Mouse (Mus musculus): Measurements from ENCODE around the gene Usp34. TPM values are rescaled to one million over a fixed set of nuclear protein-coding genes. Genes with fewer than 3 reads are reported as not detected.
"Not testable (repeated sequence)": the region's sequence is repeated elsewhere in the genome, so short reads cannot be mapped to it uniquely, and the experiment has no call there.

The Usp34 gene
- polyA plus RNA-seq, 1 experiment from 2014 or later, result 46.2 TPM

DNA sequence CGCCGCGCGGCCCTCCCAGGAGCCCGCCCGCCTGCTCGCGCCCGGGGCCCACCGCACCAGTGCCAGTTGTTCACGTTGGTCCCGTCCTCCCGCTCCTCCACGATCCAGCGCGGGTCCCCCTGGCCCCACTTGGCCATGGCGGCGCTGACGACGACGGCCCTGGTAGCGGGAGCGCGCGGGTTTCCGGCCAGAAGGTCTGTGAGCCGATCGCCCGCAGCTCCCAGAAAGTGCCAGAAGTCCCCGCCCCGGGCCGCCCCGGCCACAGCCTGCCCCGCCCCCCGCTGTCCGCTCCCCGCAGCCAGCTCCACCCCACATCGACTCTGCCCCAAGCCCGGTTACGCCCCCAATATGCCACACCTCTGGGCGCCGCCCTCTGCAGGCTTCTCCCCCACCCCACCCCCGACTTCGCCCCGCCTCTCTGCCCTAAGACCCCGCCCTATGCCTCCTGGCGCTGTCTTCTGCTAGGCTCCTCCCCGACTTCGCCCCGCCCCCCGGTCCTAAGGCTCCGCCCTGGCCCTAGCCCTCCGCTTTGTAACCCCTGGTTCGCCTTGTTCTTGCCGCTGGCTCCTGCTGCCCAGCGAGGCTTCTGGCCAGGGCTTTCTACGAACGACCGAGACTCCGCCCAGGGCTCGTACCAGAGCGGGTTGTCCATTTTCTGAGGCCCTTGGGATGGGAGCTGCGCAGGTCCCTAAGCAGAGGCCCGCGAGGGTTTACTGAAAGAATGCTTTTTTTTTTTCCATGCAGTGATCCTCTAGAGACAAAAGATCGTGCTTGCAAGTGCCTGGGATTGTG, 191.2 kb downstream of the Usp34 start, which contains the start of gene Ahsa2:
Gene Ahsa2, minus strand, starts transcription at position 313 of the 792 bp plus-strand sequence.
- under 1% methylated on average over 56 of the region's 66 CpGs for WGBS
- peak; percentile 94 for ATAC-seq (ENCODE audit: insufficient number of reproducible peaks, insufficient read depth, low FRiP score, low read depth)
- no peaks in the 10 kb centered on the region for H3K27me3 ChIP-seq (ENCODE audit: control insufficient read depth, insufficient read depth, low read length)
- H3K36me3 ChIP-seq (ENCODE audit: control insufficient read depth, insufficient read depth, low read length), result peaks cover 22% of the 10 kb centered on the region
- H3K9me3 ChIP-seq (ENCODE audit: control insufficient read depth, low read depth, low read length), result no peaks in the 10 kb centered on the region
- H3K9ac ChIP-seq (replicated peaks; ENCODE audit: low read depth, low read length), result peak within 1 kb of the TSS; percentile 90
- H3K4me1 ChIP-seq (ENCODE audit: control insufficient read depth, insufficient read depth, low read length), result peaks cover 16% of the 10 kb centered on the region
- H3K4me3 ChIP-seq (ENCODE audit: low read depth, low read length), result peak within 1 kb of the TSS; percentile 80
- peak within 1 kb of the TSS; percentile 61 for H3K4me2 ChIP-seq (replicated peaks; ENCODE audit: low read depth, low read length)
- peak within 1 kb of the TSS; percentile 92 for H3K27ac ChIP-seq (ENCODE audit: low read length)

DNA sequence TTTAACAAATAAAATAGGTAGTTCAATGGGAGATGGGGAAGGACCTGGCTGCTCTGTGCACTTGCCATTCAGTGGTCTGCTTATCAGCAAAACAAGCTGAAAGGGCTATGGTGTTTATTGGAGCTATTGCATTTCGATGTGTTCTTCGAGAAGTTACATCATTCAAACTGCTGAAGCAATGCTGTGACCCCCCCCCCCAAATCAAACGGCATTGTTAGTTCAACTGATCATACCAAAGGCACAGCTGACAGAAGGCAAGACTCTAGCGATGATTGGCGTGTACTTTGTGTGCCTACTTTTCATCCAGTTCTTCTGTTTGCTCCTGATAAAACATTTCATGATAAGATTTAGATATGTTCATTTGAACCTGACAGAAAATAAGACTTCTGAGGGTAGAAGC, 191.9 kb downstream of the Usp34 start:
- Histone ChIP-seq H3K4me2 (replicated peaks; ENCODE audit: low read depth, low read length) (peak overlapping the region; percentile 61), H3K9me3 (ENCODE audit: control insufficient read depth, low read depth, low read length) (no peaks in the 10 kb centered on the region), H3K27me3 (ENCODE audit: control insufficient read depth, insufficient read depth, low read length) (no peaks in the 10 kb centered on the region), H3K4me1 (ENCODE audit: control insufficient read depth, insufficient read depth, low read length) (peaks cover 16% of the 10 kb centered on the region), H3K4me3 (ENCODE audit: low read depth, low read length) (peak overlapping the region; percentile 32), H3K9ac (replicated peaks; ENCODE audit: low read depth, low read length) (no peak overlapping the region), H3K27ac (ENCODE audit: low read length) (peak overlapping the region; percentile 66), H3K36me3 (ENCODE audit: control insufficient read depth, insufficient read depth, low read length) (peaks cover 15% of the 10 kb centered on the region)
- WGBS, result 39% methylated on average over 5 of the region's 5 CpGs
- no peak for ATAC-seq (ENCODE audit: insufficient number of reproducible peaks, insufficient read depth, low FRiP score, low read depth)

DNA sequence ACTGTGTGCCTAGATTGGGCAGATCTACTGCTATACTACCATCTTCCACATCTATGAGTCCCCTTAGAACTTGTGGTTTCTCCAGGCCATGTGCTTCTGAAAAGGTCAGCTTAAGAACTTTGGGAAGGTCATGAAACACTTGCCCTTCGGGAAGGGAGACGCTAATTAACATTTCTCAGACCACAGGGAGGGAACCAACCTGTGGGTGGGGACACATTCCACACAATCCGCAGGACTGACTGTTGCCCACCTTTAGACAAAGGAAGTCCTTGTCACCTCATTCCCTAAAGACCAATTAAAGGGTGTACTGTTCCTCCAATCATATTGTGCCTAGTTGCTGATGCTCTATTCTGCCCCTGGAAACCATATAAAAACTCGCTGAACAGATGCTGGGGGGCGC, 198.1 kb downstream of the Usp34 start:
- 80% methylated on average over 5 of the region's 5 CpGs for WGBS
- ATAC-seq (ENCODE audit: insufficient number of reproducible peaks, insufficient read depth, low FRiP score, low read depth), result not testable (repeated sequence)

DNA sequence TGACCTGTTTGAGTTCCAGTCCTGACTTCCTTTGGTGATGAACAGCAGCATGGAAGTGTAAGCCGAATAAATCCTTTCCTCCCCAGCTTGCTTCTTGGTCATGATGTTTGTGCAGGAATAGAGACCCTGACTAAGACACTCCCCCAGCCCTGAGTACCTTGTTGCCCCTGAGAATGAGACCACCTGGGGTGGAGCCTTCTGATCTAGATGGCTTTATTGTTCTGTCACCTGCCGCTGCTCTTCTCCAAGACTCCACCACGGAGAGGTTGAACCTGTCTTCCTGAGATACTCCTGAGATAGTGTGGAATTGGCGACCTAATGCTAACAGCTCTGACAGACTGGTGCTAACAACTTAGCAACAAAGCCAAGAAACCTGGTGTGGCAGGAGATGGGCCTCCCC, 208.1 kb downstream of the Usp34 start:
- not testable (repeated sequence) for H3K4me2 ChIP-seq (replicated peaks; ENCODE audit: low read depth, low read length); ATAC-seq (ENCODE audit: insufficient number of reproducible peaks, insufficient read depth, low FRiP score, low read depth); H3K4me3 ChIP-seq (ENCODE audit: low read depth, low read length); H3K36me3 ChIP-seq (ENCODE audit: control insufficient read depth, insufficient read depth, low read length); H3K27ac ChIP-seq (ENCODE audit: low read length); H3K27me3 ChIP-seq (ENCODE audit: control insufficient read depth, insufficient read depth, low read length); H3K9me3 ChIP-seq (ENCODE audit: control insufficient read depth, low read depth, low read length); H3K4me1 ChIP-seq (ENCODE audit: control insufficient read depth, insufficient read depth, low read length); H3K9ac ChIP-seq (replicated peaks; ENCODE audit: low read depth, low read length)
- WGBS, result 34% methylated on average over 4 of the region's 4 CpGs

More for the DNA sequence above, 198.1 kb downstream of the Usp34 start:
- not testable (repeated sequence) for H3K9ac ChIP-seq (replicated peaks; ENCODE audit: low read depth, low read length); H3K4me3 ChIP-seq (ENCODE audit: low read depth, low read length); H3K27me3 ChIP-seq (ENCODE audit: control insufficient read depth, insufficient read depth, low read length); H3K9me3 ChIP-seq (ENCODE audit: control insufficient read depth, low read depth, low read length); H3K4me2 ChIP-seq (replicated peaks; ENCODE audit: low read depth, low read length); H3K36me3 ChIP-seq (ENCODE audit: control insufficient read depth, insufficient read depth, low read length); H3K27ac ChIP-seq (ENCODE audit: low read length); H3K4me1 ChIP-seq (ENCODE audit: control insufficient read depth, insufficient read depth, low read length)

- H3K36me3 ChIP-seq (ENCODE audit: control insufficient read depth, insufficient read depth, low read length), result no peaks in the 10 kb centered on the region
- 74% methylated on average over 2 of the region's 2 CpGs for WGBS
- no peaks in the 10 kb centered on the region for H3K27me3 ChIP-seq (ENCODE audit: control insufficient read depth, insufficient read depth, low read length)
- H3K4me2 ChIP-seq (replicated peaks; ENCODE audit: low read depth, low read length), result no peak overlapping the region
- H3K27ac ChIP-seq (ENCODE audit: low read length), result no peak overlapping the region
- no peak overlapping the region for H3K9ac ChIP-seq (replicated peaks; ENCODE audit: low read depth, low read length)
- H3K4me1 ChIP-seq (ENCODE audit: control insufficient read depth, insufficient read depth, low read length), result no peaks in the 10 kb centered on the region
- no peak overlapping the region for H3K4me3 ChIP-seq (ENCODE audit: low read depth, low read length)
- ATAC-seq (ENCODE audit: insufficient number of reproducible peaks, insufficient read depth, low FRiP score, low read depth), result no peak
- no peaks in the 10 kb centered on the region for H3K9me3 ChIP-seq (ENCODE audit: control insufficient read depth, low read depth, low read length)
Observed at GRCm38 (mm10) chr11:23515315-23515714, 208.6 kb downstream of the Usp34 start.

- Histone ChIP-seq H3K9ac (replicated peaks; ENCODE audit: low read depth, low read length) (no peak overlapping the region), H3K4me3 (ENCODE audit: low read depth, low read length) (no peak overlapping the region), H3K4me1 (ENCODE audit: control insufficient read depth, insufficient read depth, low read length) (no peaks in the 10 kb centered on the region), H3K27me3 (ENCODE audit: control insufficient read depth, insufficient read depth, low read length) (no peaks in the 10 kb centered on the region), H3K4me2 (replicated peaks; ENCODE audit: low read depth, low read length) (no peak overlapping the region), H3K9me3 (ENCODE audit: control insufficient read depth, low read depth, low read length) (no peaks in the 10 kb centered on the region), H3K36me3 (ENCODE audit: control insufficient read depth, insufficient read depth, low read length) (no peaks in the 10 kb centered on the region), H3K27ac (ENCODE audit: low read length) (no peak overlapping the region)
- WGBS, result 87% methylated on average over 3 of the region's 3 CpGs
- no peak for ATAC-seq (ENCODE audit: insufficient number of reproducible peaks, insufficient read depth, low FRiP score, low read depth)
Observed at GRCm38 (mm10) chr11:23518981-23519380, 212.3 kb downstream of the Usp34 start.

DNA sequence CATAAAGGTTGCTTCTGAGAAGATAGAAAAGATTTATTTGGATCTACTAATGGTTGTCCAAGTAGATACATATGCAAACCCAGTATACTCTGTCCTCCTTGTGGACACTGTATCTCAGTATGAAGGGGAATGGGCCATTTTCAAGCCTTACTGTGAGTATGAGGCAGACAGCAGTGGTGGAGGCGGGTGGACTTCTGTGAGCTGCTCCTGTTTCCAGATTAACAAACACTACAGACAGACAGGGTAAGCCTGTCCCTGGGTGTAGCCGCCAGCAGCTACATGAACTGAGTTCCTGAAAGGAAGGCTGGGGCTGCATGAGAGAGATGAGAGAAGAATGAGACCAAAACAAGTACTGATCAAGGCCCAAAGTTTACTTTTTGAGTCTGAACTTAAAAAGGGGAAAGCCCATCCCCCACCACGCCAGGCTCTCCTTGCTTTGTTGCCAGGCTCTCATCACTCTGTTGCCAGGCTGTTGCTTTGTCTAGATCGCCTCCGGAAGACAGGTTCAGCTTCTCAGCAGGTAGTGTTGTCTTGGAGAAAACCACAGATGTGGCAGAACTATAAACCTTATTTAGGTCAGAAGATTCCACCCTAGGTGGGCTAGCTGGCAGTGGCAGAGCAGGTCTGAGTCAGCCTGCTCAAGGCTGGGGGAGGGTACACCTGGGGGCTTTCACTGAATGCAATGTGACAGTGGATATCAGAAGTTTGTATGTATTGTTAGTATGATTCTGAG, 213.9 kb downstream of the Usp34 start, which contains the start of gene 1700093K21Rik:
Gene 1700093K21Rik, minus strand, starts transcription at position 683 of the 733 bp plus-strand sequence.
- Histone ChIP-seq H3K4me3 (ENCODE audit: low read depth, low read length) (no peak within 1 kb of the TSS), H3K4me1 (ENCODE audit: control insufficient read depth, insufficient read depth, low read length) (no peaks in the 10 kb centered on the region), H3K9ac (replicated peaks; ENCODE audit: low read depth, low read length) (no peak within 1 kb of the TSS), H3K27ac (ENCODE audit: low read length) (no peak within 1 kb of the TSS), H3K27me3 (ENCODE audit: control insufficient read depth, insufficient read depth, low read length) (no peaks in the 10 kb centered on the region), H3K9me3 (ENCODE audit: control insufficient read depth, low read depth, low read length) (no peaks in the 10 kb centered on the region), H3K4me2 (replicated peaks; ENCODE audit: low read depth, low read length) (no peak within 1 kb of the TSS), H3K36me3 (ENCODE audit: control insufficient read depth, insufficient read depth, low read length) (no peaks in the 10 kb centered on the region)
- no peak for ATAC-seq (ENCODE audit: insufficient number of reproducible peaks, insufficient read depth, low FRiP score, low read depth)
- WGBS, result 42% methylated on average over 5 of the region's 5 CpGs

DNA sequence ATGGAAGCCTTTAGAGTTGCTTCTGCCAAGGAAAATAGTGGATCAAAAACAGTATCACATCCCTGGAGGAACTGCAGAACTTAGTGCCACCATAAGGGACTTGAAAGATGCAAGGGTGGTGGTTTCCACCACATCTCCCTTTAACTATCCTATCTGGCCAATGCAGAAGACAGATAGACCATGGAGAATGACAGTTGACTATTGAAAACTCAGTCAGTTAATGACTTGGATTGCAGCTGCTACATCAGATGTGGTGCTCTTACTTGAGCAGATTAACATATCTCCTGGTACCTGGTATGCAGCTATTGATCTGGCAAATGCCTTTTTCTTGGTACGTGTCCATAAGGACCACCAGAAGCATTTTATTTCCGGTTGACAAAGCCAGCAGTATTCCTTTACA, 230.8 kb downstream of the Usp34 start:
- H3K4me1 ChIP-seq (ENCODE audit: control insufficient read depth, insufficient read depth, low read length), result no peaks in the 10 kb centered on the region
- no peaks in the 10 kb centered on the region for H3K27me3 ChIP-seq (ENCODE audit: control insufficient read depth, insufficient read depth, low read length)
- H3K36me3 ChIP-seq (ENCODE audit: control insufficient read depth, insufficient read depth, low read length), result no peaks in the 10 kb centered on the region
- ATAC-seq (ENCODE audit: insufficient number of reproducible peaks, insufficient read depth, low FRiP score, low read depth), result no peak
- H3K9ac ChIP-seq (replicated peaks; ENCODE audit: low read depth, low read length), result no peak overlapping the region
- no peak overlapping the region for H3K4me3 ChIP-seq (ENCODE audit: low read depth, low read length)
- H3K9me3 ChIP-seq (ENCODE audit: control insufficient read depth, low read depth, low read length), result no peaks in the 10 kb centered on the region
- no peak overlapping the region for H3K27ac ChIP-seq (ENCODE audit: low read length)
- WGBS, result 93% methylated on average over 2 of the region's 2 CpGs
- H3K4me2 ChIP-seq (replicated peaks; ENCODE audit: low read depth, low read length), result no peak overlapping the region
